Comparison of ENCODE assay signal across 7 mouse cellular contexts in genomic region chr1:42850663-42851397, GRCm38 (mm10). TPM values are rescaled to one million over a fixed set of nuclear protein-coding genes. Genes with fewer than 3 reads are reported as not detected.
DNase-seq lines count a peak whose midpoint lies in the region; ATAC-seq and TF ChIP-seq lines count a peak whose summit lies in the region.

Gene Mrps9, plus strand, starts transcription at chr1:42851233.

- H3K27ac ChIP-seq in embryonic facial prominence, embryonic 10.5 days (replicated peaks): peak within 1 kb of the TSS; percentile 84
- H3K27ac ChIP-seq in intestine, postnatal 0 days (ENCODE audit: low read depth, low read length): peak within 1 kb of the TSS; percentile 69
- peak within 1 kb of the TSS; percentile 22; the same call in 1 of the 2 replicates for H3K27ac ChIP-seq in midbrain, embryonic 12.5 days (replicated peaks)
- peak within 1 kb of the TSS; percentile 36 for H3K27ac ChIP-seq in small intestine, adult 2 months (ENCODE audit: insufficient read depth, low read depth, low read length)

- intact Hi-C loops in left cerebral cortex, postnatal 4 days (cut with DNase I): no loop called here

- H3K4me2 ChIP-seq in intestine, postnatal 0 days (replicated peaks; ENCODE audit: low read depth): peak within 1 kb of the TSS; percentile 68
- peak within 1 kb of the TSS; percentile 77 for H3K4me2 ChIP-seq in midbrain, embryonic 12.5 days (replicated peaks)

- H3K36me3 ChIP-seq in embryonic facial prominence, embryonic 10.5 days (replicated peaks): no peaks in the 10 kb centered on the region
- no peaks in the 10 kb centered on the region for H3K36me3 ChIP-seq in intestine, postnatal 0 days (ENCODE audit: control insufficient read depth, insufficient read depth)
- no peaks in the 10 kb centered on the region for H3K36me3 ChIP-seq in midbrain, embryonic 12.5 days
- no peaks in the 10 kb centered on the region for H3K36me3 ChIP-seq in small intestine, adult 2 months (ENCODE audit: control insufficient read depth, insufficient read depth, low read length)

- H3K9me3 ChIP-seq in embryonic facial prominence, embryonic 10.5 days: no peaks in the 10 kb centered on the region
- no peaks in the 10 kb centered on the region for H3K9me3 ChIP-seq in intestine, postnatal 0 days (ENCODE audit: control insufficient read depth)
- no peaks in the 10 kb centered on the region for H3K9me3 ChIP-seq in midbrain, embryonic 12.5 days

- peak; percentile 99 for ATAC-seq in intestine, postnatal 0 days
- ATAC-seq in midbrain, embryonic 12.5 days (ENCODE audit: low FRiP score, low read depth): peak; percentile 100

- TF ChIP-seq POLR2A in small intestine, adult 2 months (IDR thresholded peaks at IDR 0.05; ENCODE audit: low read depth, low read length): peak; percentile 65

- DNase-seq in adrenal gland, postnatal 10 days: peak; percentile 98
- peak; percentile 98 for DNase-seq in embryonic facial prominence, embryonic 10.5 days (ENCODE audit: low spot score)
- peak; percentile 76 for DNase-seq in gonadal fat pad, adult 2 months (ENCODE audit: low read depth)
- peak; percentile 97 for DNase-seq in left cerebral cortex, postnatal 4 days

- peak within 1 kb of the TSS; percentile 80 for H3K9ac ChIP-seq in intestine, postnatal 0 days (ENCODE audit: low read depth, low read length)
- H3K9ac ChIP-seq in midbrain, embryonic 12.5 days (replicated peaks): peak within 1 kb of the TSS; percentile 87

- no peaks in the 10 kb centered on the region for H3K27me3 ChIP-seq in embryonic facial prominence, embryonic 10.5 days (replicated peaks; ENCODE audit: low read depth, poor library complexity, severe bottlenecking)
- no peaks in the 10 kb centered on the region for H3K27me3 ChIP-seq in intestine, postnatal 0 days (replicated peaks; ENCODE audit: control insufficient read depth, insufficient read depth, low read length)
- H3K27me3 ChIP-seq in midbrain, embryonic 12.5 days: no peaks in the 10 kb centered on the region
- no peaks in the 10 kb centered on the region for H3K27me3 ChIP-seq in small intestine, adult 2 months (ENCODE audit: control insufficient read depth, insufficient read depth, low read length)

- TF ChIP-seq CTCF in intestine, postnatal 0 days (IDR thresholded peaks at IDR 0.05; ENCODE audit: low read depth): no peak
- no peak for TF ChIP-seq CTCF in small intestine, adult 2 months (IDR thresholded peaks at IDR 0.05; ENCODE audit: extremely low read depth, insufficient read length, insufficient replicate concordance, low read depth, low read length)

- H3K4me1 ChIP-seq in embryonic facial prominence, embryonic 10.5 days: peaks cover 16% of the 10 kb centered on the region
- no peaks in the 10 kb centered on the region for H3K4me1 ChIP-seq in intestine, postnatal 0 days (replicated peaks; ENCODE audit: control insufficient read depth, insufficient read depth, low read length)
- peaks cover 10% of the 10 kb centered on the region for H3K4me1 ChIP-seq in midbrain, embryonic 12.5 days
- no peaks in the 10 kb centered on the region; the same call in 1 of the 2 replicates for H3K4me1 ChIP-seq in small intestine, adult 2 months (ENCODE audit: control insufficient read depth, insufficient read depth, insufficient read length, low read length)

- WGBS in embryonic facial prominence, embryonic 10.5 days: under 1% methylated on average over 23 of the region's 23 CpGs
- under 1% methylated on average over 23 of the region's 23 CpGs for WGBS in intestine, postnatal 0 days
- WGBS in midbrain, embryonic 12.5 days: under 1% methylated on average over 23 of the region's 23 CpGs
- WGBS in small intestine, adult 2 months: 1% methylated on average over 23 of the region's 23 CpGs

- H3K4me3 ChIP-seq in embryonic facial prominence, embryonic 10.5 days: peak within 1 kb of the TSS; percentile 90
- peak within 1 kb of the TSS; percentile 94 for H3K4me3 ChIP-seq in intestine, postnatal 0 days (ENCODE audit: low read depth, low read length)
- H3K4me3 ChIP-seq in midbrain, embryonic 12.5 days: peak within 1 kb of the TSS; percentile 85
- H3K4me3 ChIP-seq in small intestine, adult 2 months (ENCODE audit: low read depth, low read length): peak within 1 kb of the TSS; percentile 72

RNA-seq across cellular contexts. Expression of gene Mrps9, which starts in this region (rescaled TPM):
- 10 to 100 TPM; 81.5 to 98.1 TPM for total RNA-seq in adrenal gland, postnatal 10 days (2021)
- 56.7 and 60.2 TPM in 2 replicates for polyA plus RNA-seq in embryonic facial prominence, embryonic 10.5 days (2016; fragmentation: Nextera tagmentation; extraction: Ambion mirVana)
- polyA plus RNA-seq in gonadal fat pad, adult 2 months (2012; rRNA removed): 18.9 and 24.5 TPM in 2 replicates
- 37.1 and 38.3 TPM in 2 replicates for polyA plus RNA-seq in intestine, postnatal 0 days (2015; fragmentation: Nextera tagmentation; extraction: Ambion mirVana)
- 10 to 100 TPM; 34.6 to 38.3 TPM for total RNA-seq in left cerebral cortex, postnatal 4 days (2021)
- polyA plus RNA-seq in midbrain, embryonic 12.5 days (2016; fragmentation: Nextera tagmentation; extraction: Ambion mirVana): 50.3 TPM in 2 replicates
- polyA plus RNA-seq in small intestine, adult 2 months (2012; rRNA removed): 8.4 and 16.2 TPM in 2 replicates

Comparison
In these comparisons a context has a peak if more than half of its experiments do, and no peak if none do; other contexts are left out.
1. Peak in every context shown above with its lines: DNase-seq, ATAC-seq, H3K4me3 ChIP-seq and H3K27ac ChIP-seq.
2. H3K27ac ChIP-seq: peak in every context shown above with its lines; median percentile 84 in embryonic facial prominence, embryonic 10.5 days; 69 in intestine, postnatal 0 days; 36 in small intestine, adult 2 months; 22 in midbrain, embryonic 12.5 days.